Mouse (Mus musculus) megakaryocyte, adult 5-6 weeks (primary cell): ENCODE measurements around the gene Slc28a2. TPM values are rescaled to one million over a fixed set of nuclear protein-coding genes. Genes with fewer than 3 reads are reported as not detected.
"Not testable (repeated sequence)": the region's sequence is repeated elsewhere in the genome, so short reads cannot be mapped to it uniquely, and the experiment has no call there.

Experiments
- ATAC-seq: 2 replicates; pipeline ENCODE4 v1.8.0; 2016; ENCODE audit warnings: mild to moderate bottlenecking, inconsistent platforms; ENCODE audit not compliant: poor library complexity, severe bottlenecking
- total RNA-seq, 2 experiments: library from RNA; stranded (forward) in 1 of 2; stranded (reverse) in 1 of 2; fragments of 153-499, 151-499 nt in 1 of 2; fragments of 221-1000, 200-1000 nt in 1 of 2; gene quantifications; 2 replicates each; pipeline versions ENCODE4 v1.2.3 to v1.2.4; 2015 to 2017

Gene Slc28a2
- total RNA-seq (2015) (9.8 and 11.4 TPM in 2 replicates), total RNA-seq (2017) (12.6 and 14.9 TPM in 2 replicates)

GRCm38 (mm10) chr2:122426200-122426599, at the start of gene Slc28a2:
Gene Slc28a2 (plus strand): TSS chr2:122426477.
- peak; percentile 98 for ATAC-seq

GRCm38 (mm10) chr2:122377215-122377674, 49.0 kb upstream of the Slc28a2 start:
- ATAC-seq = peak; percentile 59

GRCm38 (mm10) chr2:122377751-122378246, 48.5 kb upstream of the Slc28a2 start:
- peak; percentile 28 for ATAC-seq

GRCm38 (mm10) chr2:122378421-122379291, 47.6 kb upstream of the Slc28a2 start:
- no peak for ATAC-seq

GRCm38 (mm10) chr2:122379292-122379650, 47.0 kb upstream of the Slc28a2 start:
- ATAC-seq = no peak

GRCm38 (mm10) chr2:122380768-122381311, 45.4 kb upstream of the Slc28a2 start:
- ATAC-seq = peak; percentile 23

- no peak for ATAC-seq
These were observed 44.8 kb upstream of the Slc28a2 start for GRCm38 (mm10) chr2:122381329-122382103.

- no peak for ATAC-seq
These were observed 44.2 kb upstream of the Slc28a2 start for GRCm38 (mm10) chr2:122382121-122382520.

- ATAC-seq = no peak
These were observed 41.2 kb upstream of the Slc28a2 start for GRCm38 (mm10) chr2:122385095-122385494.

- ATAC-seq = not testable (repeated sequence)
These were observed 39.1 kb upstream of the Slc28a2 start for GRCm38 (mm10) chr2:122387135-122387534.

GRCm38 (mm10) chr2:122396150-122396549, 30.1 kb upstream of the Slc28a2 start:
- ATAC-seq = no peak

- ATAC-seq = peak; percentile 75
These were observed 18.7 kb upstream of the Slc28a2 start for GRCm38 (mm10) chr2:122407607-122408006.

- peak; percentile 78 for ATAC-seq
These were observed 17.3 kb upstream of the Slc28a2 start for GRCm38 (mm10) chr2:122408928-122409327.

GRCm38 (mm10) chr2:122426645-122427044, 368 bp downstream of the Slc28a2 start:
- not testable (repeated sequence) for ATAC-seq

GRCm38 (mm10) chr2:122438706-122439482, 12.6 kb downstream of the Slc28a2 start:
- ATAC-seq = peak; percentile 72

GRCm38 (mm10) chr2:122440521-122440920, 14.2 kb downstream of the Slc28a2 start:
- ATAC-seq = peak; percentile 93

GRCm38 (mm10) chr2:122441000-122441933, 15.0 kb downstream of the Slc28a2 start:
- ATAC-seq = no peak

- ATAC-seq = peak; percentile 69
These were observed 24.1 kb downstream of the Slc28a2 start for GRCm38 (mm10) chr2:122450351-122450750.

GRCm38 (mm10) chr2:122452426-122452825, 26.1 kb downstream of the Slc28a2 start:
- ATAC-seq = no peak
